Mouse (Mus musculus) CD8-positive naive resting alpha-beta T cell, adult 2 months (primary cell): Measurements from ENCODE around the gene Sun5.

Experiments
- DNase-seq, 2 experiments: peaks; one replicate each; pipeline ENCODE4 v3.0.0; 2022; ENCODE audit warnings: low read depth in 2 of 2, low spot score in 2 of 2

Gene Sun5

GRCm38 (mm10) chr2:153822005-153822543 is 48.8 kb downstream of the Sun5 start:
- DNase-seq, result no peak

DNA sequence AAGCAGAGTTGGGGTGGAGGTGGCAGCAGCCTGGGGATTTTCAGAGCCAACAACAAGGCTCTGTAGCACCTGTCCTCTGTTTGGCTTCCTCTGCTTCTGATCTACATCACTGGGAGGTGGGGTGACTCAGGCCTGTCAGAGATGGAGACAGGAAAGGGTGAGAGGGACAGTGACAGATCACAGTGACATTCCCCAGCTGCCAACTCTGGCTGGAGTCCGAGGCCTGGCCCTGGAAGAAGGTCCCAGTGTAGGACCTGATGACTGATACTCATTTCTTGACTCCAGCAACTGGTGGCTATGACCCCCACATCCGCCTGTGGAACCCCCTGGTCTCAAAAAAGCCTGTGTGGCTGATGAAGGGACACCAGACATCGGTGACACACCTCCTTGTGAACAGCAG is 61.0 kb downstream of the Sun5 start:
- DNase-seq, result no peak

DNA sequence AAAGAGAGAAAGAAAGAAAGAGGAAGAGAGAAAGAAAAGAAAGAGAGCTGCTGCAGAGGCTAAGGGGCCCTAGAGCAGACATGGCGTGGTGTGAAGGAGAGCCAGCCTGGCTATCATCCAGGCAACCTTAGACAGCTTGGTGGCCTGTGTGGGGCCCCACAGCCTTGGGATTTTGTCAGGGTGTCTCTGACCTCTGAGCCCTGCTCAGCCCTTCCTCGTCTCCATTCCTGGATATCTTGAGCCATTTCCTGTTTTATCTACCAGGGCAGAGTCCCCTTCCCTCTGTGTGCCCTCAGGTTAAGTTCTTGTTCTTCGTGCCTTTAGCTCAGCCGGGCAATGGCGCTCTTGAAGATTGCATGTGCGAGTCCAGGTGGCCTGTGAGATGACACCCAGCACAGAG is 62.0 kb downstream of the Sun5 start:
- no peak for DNase-seq

DNA sequence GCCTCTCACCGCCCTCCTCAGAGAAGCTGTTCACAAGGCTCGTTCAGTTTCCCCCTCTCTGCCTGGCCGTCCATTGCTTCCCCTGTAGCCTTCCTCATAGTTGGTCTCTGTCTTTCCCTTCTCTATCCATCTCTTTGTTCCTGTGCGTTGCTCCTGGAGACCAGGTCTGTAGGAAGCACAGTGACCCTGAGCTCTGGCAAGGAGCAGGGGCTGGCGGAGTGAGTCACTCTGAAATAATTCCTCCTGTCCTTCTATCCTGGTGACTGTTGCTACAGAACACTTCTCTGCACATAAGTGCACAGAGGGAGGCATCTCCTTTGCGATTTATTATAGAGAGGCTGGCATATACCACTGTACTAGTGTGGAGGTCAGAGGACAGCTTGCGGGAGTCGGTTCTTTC is 62.7 kb downstream of the Sun5 start:
- no peak for DNase-seq

DNA sequence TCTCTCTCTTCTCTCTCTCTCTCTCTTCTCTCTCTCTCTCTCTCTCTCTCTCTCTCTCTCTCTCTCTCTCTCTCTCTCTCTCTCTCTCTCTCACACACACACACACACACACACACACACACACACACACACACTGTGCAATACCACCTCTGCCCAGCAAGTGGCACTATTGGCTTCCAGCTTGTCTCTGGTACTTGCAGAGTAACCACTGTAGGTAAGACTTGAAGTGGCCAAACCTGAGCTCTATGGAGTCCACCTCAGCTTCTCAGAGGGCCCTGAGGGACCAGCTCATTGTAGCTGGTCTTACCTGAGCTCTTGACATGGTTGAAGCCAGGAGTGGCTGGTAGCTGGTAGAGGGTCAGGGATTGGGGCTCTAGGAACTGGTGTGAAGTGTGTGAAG is 63.4 kb downstream of the Sun5 start:
- peak; percentile 11 to 24 for DNase-seq
